16 mouse cellular contexts compared by ENCODE assay signal in the genomic region with DNA sequence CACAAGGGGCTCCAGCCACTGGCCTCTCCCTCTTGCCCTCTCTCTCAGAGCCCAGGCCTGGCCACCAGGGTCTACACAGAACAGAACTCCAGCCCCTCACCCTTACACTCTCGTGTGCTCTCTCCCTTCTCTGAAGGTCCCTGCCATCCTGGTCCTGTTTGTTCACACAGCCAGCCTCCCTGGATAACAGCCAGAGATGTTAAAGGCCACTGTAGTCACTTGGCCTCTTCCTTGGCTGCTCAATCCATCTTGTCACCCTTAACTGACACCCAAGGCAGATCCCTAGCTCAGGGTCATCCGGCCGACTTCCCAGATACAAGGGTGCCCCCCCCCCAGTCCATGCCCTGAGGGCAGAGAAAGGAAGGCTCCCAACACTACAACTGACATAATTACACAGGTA. TPM values are rescaled to one million over a fixed set of nuclear protein-coding genes. Genes with fewer than 3 reads are reported as not detected.
DNase-seq lines count a peak whose midpoint lies in the region; ATAC-seq and TF ChIP-seq lines count a peak whose summit lies in the region.
"Had no signal": no experiment of that assay in that cellular context is flagged by ENCODE, and none has a peak within 500 bp of the region (broad histone marks: within the 10 kb centered on the region; RNA-seq: fewer than 3 reads in every experiment).

No protein-coding gene starts in this region.

- H3K9me3 ChIP-seq in forebrain, embryonic 11.5 days (ENCODE audit: control insufficient read depth, low read length): no peaks in the 10 kb centered on the region
- no peaks in the 10 kb centered on the region for H3K9me3 ChIP-seq in forebrain, embryonic 16.5 days (ENCODE audit: control insufficient read depth, low read length)
- H3K9me3 ChIP-seq in embryonic facial prominence, embryonic 10.5 days: no peaks in the 10 kb centered on the region
- no peaks in the 10 kb centered on the region for H3K9me3 ChIP-seq in hindbrain, embryonic 13.5 days
- H3K9me3 ChIP-seq: heart, embryonic 10.5 days; limb, embryonic 13.5 days; stomach, embryonic 15.5 days had no signal

- no peaks in the 10 kb centered on the region for H3K27me3 ChIP-seq in forebrain, embryonic 11.5 days (ENCODE audit: control insufficient read depth, insufficient read depth, low read length)
- H3K27me3 ChIP-seq in forebrain, embryonic 16.5 days (replicated peaks; ENCODE audit: control insufficient read depth, insufficient read depth, low read length): no peaks in the 10 kb centered on the region
- no peaks in the 10 kb centered on the region for H3K27me3 ChIP-seq in liver, adult 2 months (ENCODE audit: control insufficient read depth, insufficient read depth, low read length)
- 0 out of 2 replicates have a peak, but pooled peaks cover 4% of the 10 kb centered on the region for H3K27me3 ChIP-seq in embryonic facial prominence, embryonic 10.5 days (replicated peaks; ENCODE audit: low read depth, poor library complexity, severe bottlenecking)
- H3K27me3 ChIP-seq in hindbrain, embryonic 13.5 days: no peaks in the 10 kb centered on the region
- H3K27me3 ChIP-seq: stomach, embryonic 15.5 days had no signal

- no peak for TF ChIP-seq POLR2A in liver, adult 2 months (IDR thresholded peaks at IDR 0.05; ENCODE audit: extremely low read depth, insufficient read depth, low read length)

- no peaks in the 10 kb centered on the region for H3K4me1 ChIP-seq in forebrain, embryonic 11.5 days (replicated peaks; ENCODE audit: control insufficient read depth, insufficient read depth, low read length)
- H3K4me1 ChIP-seq in forebrain, embryonic 16.5 days (replicated peaks; ENCODE audit: control insufficient read depth, insufficient read depth, low read length): peaks cover 25% of the 10 kb centered on the region
- H3K4me1 ChIP-seq in liver, adult 2 months (ENCODE audit: control insufficient read depth, insufficient read depth, low read length): 0 out of 2 replicates have a peak, but pooled peaks cover 2% of the 10 kb centered on the region
- H3K4me1 ChIP-seq in embryonic facial prominence, embryonic 10.5 days: peaks cover 33% of the 10 kb centered on the region
- H3K4me1 ChIP-seq in hindbrain, embryonic 13.5 days (replicated peaks): peaks cover 37% of the 10 kb centered on the region
- H3K4me1 ChIP-seq: heart, embryonic 10.5 days; limb, embryonic 13.5 days; stomach, embryonic 15.5 days had no signal

- ATAC-seq in forebrain, embryonic 11.5 days (replicated peaks; ENCODE audit: low FRiP score): no peak; the same call in 1 of the 2 replicates
- ATAC-seq in forebrain, embryonic 16.5 days: no peak
- ATAC-seq in hindbrain, embryonic 13.5 days (ENCODE audit: low FRiP score): no peak

- H3K27ac ChIP-seq in forebrain, embryonic 11.5 days (ENCODE audit: low read depth, low read length): 0 out of 2 replicates have a peak overlapping the region, but pooled peaks have one; percentile 25
- H3K27ac ChIP-seq in forebrain, embryonic 16.5 days (ENCODE audit: low read length): no peak overlapping the region
- no peak overlapping the region for H3K27ac ChIP-seq in liver, adult 2 months (replicated peaks; ENCODE audit: insufficient read depth, low read depth, low read length)
- H3K27ac ChIP-seq in embryonic facial prominence, embryonic 10.5 days (replicated peaks): 0 out of 2 replicates have a peak overlapping the region, but pooled peaks have one; percentile 24
- peak overlapping the region; percentile 60; the same call in 1 of the 2 replicates for H3K27ac ChIP-seq in hindbrain, embryonic 13.5 days
- H3K27ac ChIP-seq: heart, embryonic 10.5 days; limb, embryonic 13.5 days; stomach, embryonic 15.5 days had no signal

- no peak for TF ChIP-seq CTCF in liver, adult 2 months (IDR thresholded peaks at IDR 0.05; ENCODE audit: low read depth, low read length)

- DNase-seq in forebrain, embryonic 11.5 days (ENCODE audit: low spot score): no peak
- peak; percentile 34 for DNase-seq in liver, adult 2 months (ENCODE audit: extremely low read depth, low read depth, low spot score)
- no peak for DNase-seq in liver
- DNase-seq in embryonic facial prominence, embryonic 10.5 days (ENCODE audit: low spot score): no peak
- no peak for DNase-seq in spleen, adult 12 weeks (ENCODE audit: low spot score)
- DNase-seq: cerebellum, adult 18-20 months; cerebellum, postnatal 36 days; lung, postnatal 10 days; thymus, adult 2 months had no signal

- no peak overlapping the region for H3K4me3 ChIP-seq in forebrain, embryonic 11.5 days (ENCODE audit: low read depth, low read length)
- no peak overlapping the region for H3K4me3 ChIP-seq in forebrain, embryonic 16.5 days (replicated peaks; ENCODE audit: low read length)
- H3K4me3 ChIP-seq in liver, adult 2 months (ENCODE audit: insufficient read depth, low read depth, low read length): no peak overlapping the region
- H3K4me3 ChIP-seq in embryonic facial prominence, embryonic 10.5 days: no peak overlapping the region
- H3K4me3 ChIP-seq in hindbrain, embryonic 13.5 days: no peak overlapping the region
- H3K4me3 ChIP-seq: heart, embryonic 10.5 days; limb, embryonic 13.5 days; stomach, embryonic 15.5 days had no signal

- H3K79me2 ChIP-seq in liver, adult 2 months (ENCODE audit: control insufficient read depth, insufficient read depth, low read length): no peaks in the 10 kb centered on the region

- H3K36me3 ChIP-seq in forebrain, embryonic 11.5 days (ENCODE audit: control insufficient read depth, insufficient read depth, low read length): no peaks in the 10 kb centered on the region; the same call in 1 of the 2 replicates
- H3K36me3 ChIP-seq in forebrain, embryonic 16.5 days (ENCODE audit: control insufficient read depth, insufficient read depth): no peaks in the 10 kb centered on the region
- H3K36me3 ChIP-seq in liver, adult 2 months (ENCODE audit: control insufficient read depth, insufficient read depth, low read length): no peaks in the 10 kb centered on the region
- H3K36me3 ChIP-seq in embryonic facial prominence, embryonic 10.5 days (replicated peaks): peaks cover 21% of the 10 kb centered on the region
- 0 out of 2 replicates have a peak, but pooled peaks cover 7% of the 10 kb centered on the region for H3K36me3 ChIP-seq in hindbrain, embryonic 13.5 days
- H3K36me3 ChIP-seq: heart, embryonic 10.5 days; limb, embryonic 13.5 days; stomach, embryonic 15.5 days had no signal

- H3K4me2 ChIP-seq in forebrain, embryonic 11.5 days (ENCODE audit: low read depth, low read length, severe bottlenecking): no peak overlapping the region
- H3K4me2 ChIP-seq in forebrain, embryonic 16.5 days (ENCODE audit: low read length): no peak overlapping the region
- no peak overlapping the region for H3K4me2 ChIP-seq in hindbrain, embryonic 13.5 days
- H3K4me2 ChIP-seq: limb, embryonic 13.5 days; stomach, embryonic 15.5 days had no signal

- WGBS in forebrain, embryonic 11.5 days: 91% methylated on average over 3 of the region's 3 CpGs
- 67% methylated on average over 3 of the region's 3 CpGs for WGBS in forebrain, embryonic 16.5 days
- 39% methylated on average over 3 of the region's 3 CpGs for WGBS in liver, adult 2 months
- 76% methylated on average over 3 of the region's 3 CpGs for WGBS in embryonic facial prominence, embryonic 10.5 days
- 64% methylated on average over 3 of the region's 3 CpGs for WGBS in hindbrain, embryonic 13.5 days

- no peak overlapping the region for H3K9ac ChIP-seq in forebrain, embryonic 11.5 days (ENCODE audit: low read length)
- H3K9ac ChIP-seq in forebrain, embryonic 16.5 days (replicated peaks; ENCODE audit: low read depth, low read length): no peak overlapping the region
- no peak overlapping the region for H3K9ac ChIP-seq in liver, adult 2 months (ENCODE audit: low read depth, low read length)
- H3K9ac ChIP-seq in hindbrain, embryonic 13.5 days: no peak overlapping the region
- H3K9ac ChIP-seq: limb, embryonic 13.5 days; stomach, embryonic 15.5 days had no signal

RNA-seq across cellular contexts. Expression of a gene that starts 18.0 kb away (rescaled TPM):
- 108 and 113 TPM in 2 replicates for polyA plus RNA-seq in forebrain, embryonic 11.5 days (2014; fragmentation: Nextera tagmentation; extraction: Ambion mirVana)
- 58.1 and 67.0 TPM in 2 replicates for polyA plus RNA-seq in forebrain, embryonic 16.5 days (2015; fragmentation: Nextera tagmentation; extraction: Ambion mirVana)
- 0.74 and 1.1 TPM in 2 replicates for total RNA-seq in liver, adult 2 months (2014; rRNA removed)
- polyA plus RNA-seq in liver, adult 2 months (2012; rRNA removed): 1.2 and 2.3 TPM in 2 replicates
- polyA plus RNA-seq in embryonic facial prominence, embryonic 10.5 days (2016; fragmentation: Nextera tagmentation; extraction: Ambion mirVana): 36.4 and 39.0 TPM in 2 replicates
- 36.7 and 40.1 TPM in 2 replicates for polyA plus RNA-seq in hindbrain, embryonic 13.5 days (2015; fragmentation: Nextera tagmentation; extraction: Ambion mirVana)
- polyA plus RNA-seq: C2C12 had no signal

RNA-seq across cellular contexts. Expression of a gene that starts 36.7 kb away (rescaled TPM):
- 0.08 and 0.20 TPM in 2 replicates for polyA plus RNA-seq in forebrain, embryonic 11.5 days (2014; fragmentation: Nextera tagmentation; extraction: Ambion mirVana)
- polyA plus RNA-seq in forebrain, embryonic 16.5 days (2015; fragmentation: Nextera tagmentation; extraction: Ambion mirVana): 6.4 and 8.2 TPM in 2 replicates
- not detected in 2 replicates for total RNA-seq in liver, adult 2 months (2014; rRNA removed)
- not detected in 2 replicates for polyA plus RNA-seq in liver, adult 2 months (2012; rRNA removed)
- 0.05 and 0.16 TPM in 2 replicates for polyA plus RNA-seq in embryonic facial prominence, embryonic 10.5 days (2016; fragmentation: Nextera tagmentation; extraction: Ambion mirVana)
- polyA plus RNA-seq in hindbrain, embryonic 13.5 days (2015; fragmentation: Nextera tagmentation; extraction: Ambion mirVana): 4.6 and 5.0 TPM in 2 replicates
- polyA plus RNA-seq: C2C12; heart, embryonic 10.5 days; liver, embryonic 16.5 days had no signal

RNA-seq across cellular contexts. Expression of a gene that starts 47.6 kb away (rescaled TPM):
- 2.3 and 2.7 TPM in 2 replicates for polyA plus RNA-seq in forebrain, embryonic 11.5 days (2014; fragmentation: Nextera tagmentation; extraction: Ambion mirVana)
- polyA plus RNA-seq in forebrain, embryonic 16.5 days (2015; fragmentation: Nextera tagmentation; extraction: Ambion mirVana): 1.3 and 1.4 TPM in 2 replicates
- total RNA-seq in liver, adult 2 months (2014; rRNA removed): 2.7 and 4.3 TPM in 2 replicates
- 15.0 and 18.7 TPM in 2 replicates for polyA plus RNA-seq in liver, adult 2 months (2012; rRNA removed)
- 3.3 and 4.3 TPM in 2 replicates for polyA plus RNA-seq in embryonic facial prominence, embryonic 10.5 days (2016; fragmentation: Nextera tagmentation; extraction: Ambion mirVana)
- polyA plus RNA-seq in hindbrain, embryonic 13.5 days (2015; fragmentation: Nextera tagmentation; extraction: Ambion mirVana): 1.6 TPM in 2 replicates

Comparison
In these comparisons a context has a peak if more than half of its experiments do, and no peak if none do; other contexts are left out.
1. H3K27ac ChIP-seq: peak in forebrain, embryonic 11.5 days (single experiment), embryonic facial prominence, embryonic 10.5 days (single experiment) and hindbrain, embryonic 13.5 days (single experiment); none in forebrain, embryonic 16.5 days (single experiment) and liver, adult 2 months (single experiment).
2. RNA of a gene that starts 18.0 kb away (polyA plus RNA-seq): 108 to 113 TPM in forebrain, embryonic 11.5 days, 58.1 to 67.0 TPM in forebrain, embryonic 16.5 days, 36.4 to 39.0 TPM in embryonic facial prominence, embryonic 10.5 days and 36.7 to 40.1 TPM in hindbrain, embryonic 13.5 days; 1.2 to 2.3 TPM in liver, adult 2 months; every median in the first group is over 10 times any median in the second.